Mouse (Mus musculus): ENCODE results near the gene Eif4enif1.
A peak's percentile ranks its signal among the peaks of the same experiment; 100 is the strongest.
"Not testable (repeated sequence)": the region's sequence is repeated elsewhere in the genome, so short reads cannot be mapped to it uniquely, and the experiment has no call there.

The Eif4enif1 gene

DNA sequence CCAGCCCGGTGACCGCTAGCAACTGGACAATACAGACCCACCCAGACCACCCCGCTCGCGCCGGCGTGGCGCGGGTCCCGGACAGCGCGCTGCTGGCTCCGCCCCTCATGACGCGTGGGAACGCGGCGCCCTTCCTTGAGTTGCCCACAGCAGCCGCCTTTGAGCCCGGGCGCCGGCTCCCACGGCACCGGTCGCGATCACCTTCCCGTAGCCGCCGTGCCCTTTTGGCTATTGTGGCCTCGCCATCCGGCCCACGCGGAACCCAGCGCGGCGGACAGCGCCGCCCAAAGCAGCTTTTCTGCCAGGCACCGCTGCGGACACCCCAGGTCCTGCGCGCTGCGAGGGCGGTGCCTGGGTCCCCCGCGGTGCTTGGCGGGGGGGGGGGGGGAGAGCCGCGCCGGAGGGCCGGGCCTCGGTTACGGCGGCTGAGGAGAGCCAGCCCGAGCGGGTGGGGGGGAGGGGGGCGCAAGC lies at the start of gene Eif4enif1:
TSS of gene Eif4enif1 (plus strand) at position 162 of the 471 bp plus-strand sequence.
- DNase-seq = peak; percentile 93 to 95

GRCm38 (mm10) chr11:3153666-3154397 lies 48.4 kb upstream of the Eif4enif1 start:
- DNase-seq = peak; percentile 44 to 47

DNA sequence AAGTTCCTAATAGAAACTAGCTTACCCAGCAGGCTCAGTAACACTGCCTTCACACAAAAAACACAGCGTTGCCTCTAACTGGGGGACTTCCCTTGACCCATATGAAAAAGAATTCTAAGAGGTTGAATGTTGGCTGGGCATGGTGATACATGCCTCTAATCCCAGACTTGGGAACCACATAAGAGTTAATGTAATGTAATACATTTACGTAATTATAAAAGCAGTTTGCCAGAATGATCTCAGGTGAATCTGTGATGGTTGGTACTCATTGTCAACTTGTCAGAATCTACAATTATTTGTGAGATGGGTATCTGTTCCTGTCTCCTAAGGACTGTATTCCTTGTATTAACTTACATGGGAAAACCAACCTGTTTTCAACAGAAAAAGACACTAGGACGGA lies 45.2 kb upstream of the Eif4enif1 start:
- DNase-seq = not testable (repeated sequence)

- DNase-seq = not testable (repeated sequence)
Observed at GRCm38 (mm10) chr11:3157996-3158395, 44.2 kb upstream of the Eif4enif1 start.

GRCm38 (mm10) chr11:3158800-3159199 lies 43.4 kb upstream of the Eif4enif1 start:
- DNase-seq = not testable (repeated sequence)

GRCm38 (mm10) chr11:3161370-3161769 lies 40.8 kb upstream of the Eif4enif1 start:
- peak; percentile 31 to 49 for DNase-seq

- DNase-seq = peak; percentile 42 to 52
Observed at GRCm38 (mm10) chr11:3162236-3162897, 39.8 kb upstream of the Eif4enif1 start.

GRCm38 (mm10) chr11:3163122-3163521 lies 39.1 kb upstream of the Eif4enif1 start:
- DNase-seq = peak in 1 of 2 experiments; percentile 9

DNA sequence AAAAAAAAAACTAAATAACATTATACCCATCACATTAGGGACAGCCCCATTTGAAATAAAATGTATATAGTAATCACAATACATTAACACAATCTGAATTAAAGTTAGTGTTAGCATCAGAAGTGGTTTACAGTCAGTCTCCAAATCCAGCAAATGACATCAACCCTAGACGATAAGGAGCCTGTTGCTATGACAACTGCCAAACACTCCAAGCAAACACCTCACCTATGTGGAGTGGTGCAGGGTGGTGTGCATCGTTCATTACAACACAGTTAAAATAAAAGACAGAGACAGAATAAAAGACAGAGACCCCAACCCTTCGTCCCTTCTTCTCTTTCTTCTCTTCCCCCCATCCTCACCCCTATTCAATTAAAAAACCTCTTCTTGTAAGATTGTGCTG lies 38.5 kb upstream of the Eif4enif1 start:
- not testable (repeated sequence) for DNase-seq

DNA sequence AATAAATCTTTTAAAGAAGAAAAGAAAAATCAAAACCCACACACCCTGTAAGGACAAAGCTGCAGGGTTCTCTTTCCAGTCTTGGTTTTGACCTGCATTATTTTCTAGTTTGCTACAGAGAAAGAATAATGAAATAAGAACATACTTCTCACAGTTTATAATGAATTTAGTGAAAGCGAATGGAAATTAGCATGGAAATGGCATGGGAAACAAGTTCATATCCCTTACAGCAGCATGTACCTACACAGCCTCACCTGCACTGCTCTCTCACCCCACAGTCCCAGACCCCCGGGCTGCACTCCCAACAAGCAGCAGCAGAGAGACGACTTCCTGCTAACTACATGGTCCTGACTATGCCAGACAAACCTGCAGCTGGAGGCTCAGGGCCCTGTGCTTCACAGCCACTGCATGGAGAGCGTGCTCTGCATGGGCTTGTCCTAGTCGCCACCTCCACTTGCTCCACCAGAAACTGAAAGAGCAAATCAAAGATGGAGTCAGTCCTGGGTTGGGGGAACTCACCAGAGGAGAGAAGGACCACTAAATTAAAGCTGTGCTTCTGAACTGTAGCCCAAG lies 36.9 kb upstream of the Eif4enif1 start:
- not testable (repeated sequence) for DNase-seq

GRCm38 (mm10) chr11:3166321-3166720 lies 35.9 kb upstream of the Eif4enif1 start:
- not testable (repeated sequence) for DNase-seq

- DNase-seq = not testable (repeated sequence)
Observed at GRCm38 (mm10) chr11:3167129-3167528, 35.1 kb upstream of the Eif4enif1 start.

DNA sequence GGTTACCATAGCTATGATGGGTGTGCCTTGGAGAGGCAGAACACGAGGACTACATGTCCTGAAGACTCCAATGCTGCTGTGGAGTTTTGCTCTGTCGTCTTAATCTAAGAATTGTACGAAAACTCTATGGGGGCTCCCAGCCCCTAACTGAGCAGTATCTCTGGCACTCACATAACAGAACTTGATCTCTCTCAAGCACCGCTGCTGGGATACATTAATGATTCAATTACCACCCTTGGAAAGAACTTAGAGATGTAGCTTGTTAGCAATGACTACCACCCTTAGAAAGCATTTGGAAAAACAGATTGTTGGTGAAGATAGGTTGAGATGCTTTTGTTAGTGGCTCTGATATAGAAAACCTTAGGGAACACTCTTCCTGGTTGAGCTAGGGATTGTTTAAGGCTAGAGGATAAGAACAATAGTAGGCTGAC lies 34.6 kb upstream of the Eif4enif1 start:
- DNase-seq = peak; percentile 30 to 34

GRCm38 (mm10) chr11:3169042-3169441 lies 33.1 kb upstream of the Eif4enif1 start:
- DNase-seq = peak; percentile 22 to 40

GRCm38 (mm10) chr11:3171931-3172330 lies 30.3 kb upstream of the Eif4enif1 start:
- peak; percentile 27 to 31 for DNase-seq

DNA sequence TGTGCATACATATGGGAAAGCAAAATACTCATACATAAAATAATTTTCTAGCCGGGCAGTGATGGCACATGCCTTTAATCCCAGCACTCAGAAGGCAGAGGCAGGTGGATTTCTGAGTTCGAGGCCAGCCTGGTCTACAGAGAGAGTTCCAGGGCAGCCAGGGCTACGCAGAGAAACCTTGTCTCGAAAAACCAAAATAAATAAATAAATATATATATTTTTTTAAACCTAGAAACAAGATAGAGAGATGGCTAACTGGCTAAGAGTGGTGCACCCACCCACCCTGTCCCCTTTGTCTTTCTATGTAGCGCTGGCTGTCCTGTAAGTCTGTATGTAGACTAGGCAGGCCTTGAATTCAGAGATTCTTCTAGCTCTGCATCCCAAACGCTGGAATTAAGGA lies 29.7 kb upstream of the Eif4enif1 start:
- DNase-seq = not testable (repeated sequence)

DNA sequence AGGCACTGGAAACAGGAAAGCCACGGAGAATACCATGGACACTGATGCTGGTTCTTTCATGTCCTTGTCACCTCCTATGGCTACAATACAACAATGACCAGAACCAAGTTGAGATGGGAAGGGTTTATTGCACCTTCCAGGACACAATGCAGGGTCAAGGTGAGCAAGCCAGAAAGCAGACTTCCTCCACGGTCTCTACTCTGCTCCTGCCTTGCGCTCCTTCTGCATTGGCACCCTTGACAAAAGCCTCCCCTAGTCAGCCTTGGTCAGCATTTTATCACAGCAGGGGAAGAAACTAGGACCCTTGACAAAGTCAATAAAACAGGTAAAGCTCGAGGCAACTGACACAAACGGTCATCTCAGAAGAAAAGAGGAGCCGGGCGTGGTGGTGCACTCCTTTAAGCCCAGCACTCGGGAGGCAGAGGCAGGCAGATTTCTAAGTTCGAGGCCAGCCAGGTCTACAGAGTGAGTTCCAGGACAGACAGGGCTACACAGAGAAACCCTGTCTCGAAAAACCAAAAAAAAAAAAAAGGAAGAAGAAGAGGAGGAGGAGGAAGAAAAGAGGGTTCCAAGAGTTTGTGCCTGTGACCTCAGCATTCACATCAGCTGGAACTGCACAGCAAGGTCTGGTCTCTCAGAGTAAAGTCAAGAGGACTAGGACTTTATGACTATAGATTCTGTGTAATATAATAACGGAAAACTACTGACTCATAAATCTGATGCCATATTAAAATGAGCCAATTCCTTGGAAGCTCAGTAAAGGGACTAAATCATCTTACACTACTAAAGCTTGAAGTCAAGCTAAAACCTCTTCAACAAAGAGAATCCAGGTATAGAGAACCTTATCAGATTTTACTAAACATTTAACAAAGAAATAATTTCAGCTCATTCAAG lies 28.5 kb upstream of the Eif4enif1 start:
- DNase-seq = peak; percentile 62 to 64

DNA sequence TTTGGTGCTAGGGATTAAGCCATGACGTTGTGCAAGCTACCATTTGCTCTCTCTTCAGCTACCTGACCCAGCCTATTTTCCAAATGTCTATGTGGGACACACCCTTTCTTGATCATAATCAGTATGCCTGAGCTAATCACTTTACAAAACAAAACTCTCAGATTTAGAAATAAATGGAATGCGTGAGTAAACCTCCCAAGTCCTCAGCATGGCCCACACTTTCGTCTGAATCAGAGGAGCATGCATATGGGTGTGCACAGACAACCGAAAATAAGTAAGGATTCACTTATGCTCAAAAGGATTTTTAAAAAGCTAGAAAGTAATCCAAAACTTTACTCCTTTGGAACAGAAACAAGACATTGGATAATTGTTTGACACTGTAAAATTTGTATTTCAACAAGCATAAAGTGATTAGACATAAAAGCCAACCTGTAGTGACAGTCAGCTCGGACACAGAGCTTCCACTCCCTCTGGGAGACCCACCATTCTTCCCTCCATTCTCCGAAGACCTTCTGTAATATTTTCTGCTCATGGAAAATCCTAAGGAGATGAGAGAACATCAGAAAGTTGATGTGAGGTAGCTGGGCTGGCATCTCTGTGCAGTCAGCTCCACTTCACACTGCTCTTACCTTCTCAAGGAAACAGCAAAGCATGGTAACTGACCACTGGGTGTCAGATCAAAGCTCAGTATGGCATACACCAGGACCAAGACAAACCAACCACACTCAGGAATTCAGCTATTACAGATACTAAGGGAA lies 23.0 kb upstream of the Eif4enif1 start:
- peak; percentile 50 to 60 for DNase-seq

GRCm38 (mm10) chr11:3179726-3180092 lies 22.5 kb upstream of the Eif4enif1 start:
- peak; percentile 11 to 29 for DNase-seq

DNA sequence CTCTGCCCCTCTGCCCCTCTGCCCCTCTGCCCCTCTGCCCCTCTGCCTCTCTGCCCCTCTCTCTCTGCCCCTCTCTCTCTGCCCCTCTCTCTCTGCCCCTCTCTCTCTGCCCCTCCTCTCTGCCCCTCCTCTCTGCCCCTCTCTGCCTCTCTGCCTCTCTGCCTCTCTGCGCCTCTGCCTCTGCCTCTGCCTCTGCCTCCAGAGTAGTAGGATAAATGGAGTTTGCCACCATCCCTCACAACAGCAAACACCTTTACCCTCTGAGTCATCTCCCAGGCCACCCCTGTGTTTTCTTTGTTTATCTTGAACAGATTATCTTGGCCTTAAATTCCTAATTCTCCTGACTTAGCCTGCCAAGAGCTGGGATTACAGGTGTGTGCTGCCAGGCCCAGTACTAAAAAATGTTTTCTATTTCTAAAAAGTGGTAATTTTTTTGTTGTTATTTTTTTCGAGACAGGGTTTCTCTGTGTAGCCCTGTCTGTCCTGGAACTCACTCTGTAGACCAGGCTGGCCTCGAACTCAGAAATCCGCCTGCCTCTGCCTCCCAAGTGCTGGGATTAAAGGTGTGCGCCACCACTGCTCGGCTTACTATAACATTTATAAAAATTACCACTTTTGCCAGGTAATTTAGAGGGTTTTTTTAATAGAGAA lies 21.6 kb upstream of the Eif4enif1 start:
- not testable (repeated sequence) for DNase-seq

DNA sequence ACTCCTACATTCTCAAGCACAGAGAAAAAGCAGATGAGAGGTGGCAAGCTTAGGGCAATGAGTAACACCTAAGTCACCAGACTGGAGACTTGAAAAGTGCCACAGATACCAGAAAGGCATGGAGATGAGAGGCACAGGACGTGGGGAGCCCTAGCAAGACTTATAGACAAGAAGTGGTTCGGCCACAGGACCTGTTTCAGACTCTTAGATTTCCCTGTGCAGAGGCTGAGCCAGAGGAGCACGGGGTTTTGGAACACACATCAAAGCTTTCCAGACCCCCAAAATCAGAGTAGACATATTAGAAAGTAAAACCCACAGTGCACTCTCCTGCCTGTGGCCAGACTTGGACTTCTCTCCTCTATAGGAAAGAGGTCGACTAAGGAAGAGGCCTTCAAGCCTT lies 20.9 kb upstream of the Eif4enif1 start:
- DNase-seq = peak; percentile 65 to 70

Measured in kidney, postnatal 4 days (tissue).